Mouse (Mus musculus): ENCODE measurements at regions not wholly inside any gene's neighbourhood (a gene's known extent, or its start where the extent isn't known, plus 50 kb on each side); places are given as distances from the start of the nearest gene placed in this dataset.

- no peak overlapping the region for H3K9ac ChIP-seq
- no peaks in the 10 kb centered on the region for H3K27me3 ChIP-seq
- H3K36me3 ChIP-seq: no peaks in the 10 kb centered on the region
- H3K4me1 ChIP-seq (replicated peaks): no peaks in the 10 kb centered on the region
- 90% methylated on average over 3 of the region's 3 CpGs for WGBS
- no peak overlapping the region for H3K4me3 ChIP-seq
- H3K27ac ChIP-seq: no peak overlapping the region
- H3K9me3 ChIP-seq: no peaks in the 10 kb centered on the region
- H3K4me2 ChIP-seq: no peak overlapping the region
- no peak for ATAC-seq (ENCODE audit: low FRiP score)
Observed at GRCm38 (mm10) chr4:64640056-64640455, 483.9 kb upstream of the Pappa start.

DNA sequence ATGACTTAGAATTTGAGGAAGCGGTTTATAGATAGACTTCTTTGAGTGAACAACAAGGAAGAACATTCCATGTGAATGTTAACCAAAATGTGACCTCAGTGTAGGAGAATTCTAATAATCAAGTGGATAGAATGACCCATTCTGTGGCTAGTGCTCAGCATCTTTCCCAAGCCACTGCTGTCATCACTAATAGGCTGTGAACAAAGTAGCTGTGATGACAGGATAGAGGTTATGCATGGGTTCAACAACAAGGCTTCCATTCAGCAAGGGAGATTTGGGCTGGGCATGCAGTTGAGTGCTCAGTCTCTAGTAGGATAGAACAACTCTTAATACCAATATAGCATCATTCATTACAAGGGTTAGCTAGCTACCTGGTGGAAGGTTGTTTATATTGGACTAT lies 483.0 kb upstream of the Pappa start:
- Histone ChIP-seq H3K9me3 (no peaks in the 10 kb centered on the region), H3K9ac (no peak overlapping the region), H3K27ac (no peak overlapping the region), H3K27me3 (no peaks in the 10 kb centered on the region), H3K4me1 (replicated peaks) (no peaks in the 10 kb centered on the region), H3K4me2 (no peak overlapping the region), H3K4me3 (no peak overlapping the region), H3K36me3 (no peaks in the 10 kb centered on the region)
- no peak for ATAC-seq (ENCODE audit: low FRiP score)
- WGBS: 89% methylated on average over 1 of the region's 1 CpGs

DNA sequence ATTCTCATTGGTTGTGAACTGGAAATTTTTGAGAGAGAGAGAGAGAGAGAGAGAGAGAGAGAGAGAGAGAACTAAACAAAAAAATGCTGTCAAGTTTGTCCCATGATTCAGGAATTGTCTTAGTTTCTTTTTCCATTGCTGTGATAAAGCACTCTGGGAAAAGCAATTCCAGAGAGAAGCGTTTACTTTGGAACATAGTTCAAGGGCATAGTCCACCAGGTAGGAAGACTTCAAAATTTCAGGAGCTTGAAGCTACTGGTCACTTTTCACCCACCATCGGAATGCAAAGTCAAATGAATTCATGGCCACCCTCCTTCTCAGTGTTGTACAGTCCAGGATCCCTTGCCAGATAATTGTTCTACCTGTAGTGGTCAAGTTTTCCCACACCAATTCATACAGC lies 478.8 kb upstream of the Pappa start:
- no peak overlapping the region for H3K4me2 ChIP-seq
- H3K36me3 ChIP-seq: no peaks in the 10 kb centered on the region
- 91% methylated on average over 2 of the region's 2 CpGs for WGBS
- no peak overlapping the region for H3K27ac ChIP-seq
- H3K4me1 ChIP-seq (replicated peaks): no peaks in the 10 kb centered on the region
- no peaks in the 10 kb centered on the region for H3K27me3 ChIP-seq
- no peak overlapping the region for H3K4me3 ChIP-seq
- no peaks in the 10 kb centered on the region for H3K9me3 ChIP-seq
- ATAC-seq (ENCODE audit: low FRiP score): no peak
- no peak overlapping the region for H3K9ac ChIP-seq

DNA sequence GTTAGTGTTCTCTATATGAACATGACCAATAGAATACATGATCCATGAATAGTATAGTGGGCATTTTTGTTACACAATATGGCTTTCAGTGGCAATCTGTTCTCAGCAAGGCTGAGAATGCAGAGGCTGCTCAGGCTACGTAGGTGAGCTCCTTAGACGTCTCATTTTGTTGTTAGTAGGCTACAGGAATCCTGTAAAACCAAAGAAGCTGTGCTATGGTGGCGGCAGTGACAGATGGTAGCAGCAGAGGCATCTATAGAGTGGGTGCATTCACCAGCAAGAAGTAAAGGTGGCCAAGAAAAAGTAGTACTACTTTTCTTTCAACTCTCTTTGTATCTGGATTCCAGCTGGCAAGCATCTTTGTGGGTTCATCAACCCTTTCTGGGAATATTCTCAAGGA lies 469.8 kb upstream of the Pappa start:
- WGBS: 85% methylated on average over 3 of the region's 3 CpGs
- no peak overlapping the region for H3K4me2 ChIP-seq

DNA sequence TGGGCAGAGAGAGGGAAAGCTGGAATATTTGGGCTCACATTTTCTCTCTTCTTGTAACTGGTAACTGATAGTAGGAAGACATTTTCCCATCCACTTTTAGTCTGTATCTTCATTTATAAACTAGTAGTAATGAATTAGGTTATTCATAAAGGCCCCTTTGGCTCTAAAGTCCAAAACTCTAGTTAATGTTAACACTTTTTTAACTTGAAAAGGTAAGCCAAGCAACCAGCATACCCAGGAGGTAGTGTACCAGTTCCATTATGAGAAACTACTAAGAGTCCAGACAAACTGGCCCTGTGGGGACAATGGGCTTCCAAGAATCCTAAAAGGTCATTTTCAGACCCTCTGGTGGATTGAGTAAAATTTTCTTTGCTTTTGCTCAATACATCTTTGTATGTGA lies 468.4 kb upstream of the Pappa start:
- no peaks in the 10 kb centered on the region for H3K9me3 ChIP-seq
- H3K27me3 ChIP-seq: no peaks in the 10 kb centered on the region
- H3K36me3 ChIP-seq: no peaks in the 10 kb centered on the region
- no peak overlapping the region for H3K4me3 ChIP-seq
- no peaks in the 10 kb centered on the region for H3K4me1 ChIP-seq (replicated peaks)
- H3K9ac ChIP-seq: no peak overlapping the region
- ATAC-seq (ENCODE audit: low FRiP score): no peak
- H3K27ac ChIP-seq: no peak overlapping the region
- H3K4me2 ChIP-seq: no peak overlapping the region

More for the DNA sequence above, 469.8 kb upstream of the Pappa start:
- no peaks in the 10 kb centered on the region for H3K9me3 ChIP-seq
- no peaks in the 10 kb centered on the region for H3K4me1 ChIP-seq (replicated peaks)
- no peaks in the 10 kb centered on the region for H3K27me3 ChIP-seq
- H3K9ac ChIP-seq: no peak overlapping the region
- no peak for ATAC-seq (ENCODE audit: low FRiP score)
- no peak overlapping the region for H3K4me3 ChIP-seq
- no peaks in the 10 kb centered on the region for H3K36me3 ChIP-seq
- no peak overlapping the region for H3K27ac ChIP-seq

DNA sequence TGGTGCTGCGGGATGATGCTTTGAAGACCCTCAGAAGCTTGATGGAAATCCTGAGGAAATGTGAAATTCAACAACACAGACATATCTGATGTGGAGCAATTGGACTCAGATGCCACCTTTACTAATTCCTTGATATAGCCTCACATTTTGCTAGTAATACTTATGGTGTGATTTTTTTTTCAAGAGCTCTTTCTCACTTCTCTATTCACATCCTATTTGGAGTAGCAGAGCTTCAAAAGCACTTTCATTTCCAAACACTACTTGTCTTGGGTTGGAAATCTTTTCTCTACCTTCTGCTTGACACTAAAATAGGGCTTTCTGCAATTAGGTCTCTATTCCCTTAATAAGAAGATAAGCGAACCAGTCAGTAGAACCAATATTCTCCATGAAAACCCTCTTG lies 460.3 kb upstream of the Pappa start:
- Histone ChIP-seq H3K36me3 (no peaks in the 10 kb centered on the region), H3K27me3 (no peaks in the 10 kb centered on the region), H3K9ac (no peak overlapping the region), H3K9me3 (no peaks in the 10 kb centered on the region), H3K27ac (no peak overlapping the region), H3K4me2 (no peak overlapping the region), H3K4me3 (no peak overlapping the region), H3K4me1 (replicated peaks) (no peaks in the 10 kb centered on the region)
- WGBS: 93% methylated on average over 2 of the region's 2 CpGs
- no peak for ATAC-seq (ENCODE audit: low FRiP score)

DNA sequence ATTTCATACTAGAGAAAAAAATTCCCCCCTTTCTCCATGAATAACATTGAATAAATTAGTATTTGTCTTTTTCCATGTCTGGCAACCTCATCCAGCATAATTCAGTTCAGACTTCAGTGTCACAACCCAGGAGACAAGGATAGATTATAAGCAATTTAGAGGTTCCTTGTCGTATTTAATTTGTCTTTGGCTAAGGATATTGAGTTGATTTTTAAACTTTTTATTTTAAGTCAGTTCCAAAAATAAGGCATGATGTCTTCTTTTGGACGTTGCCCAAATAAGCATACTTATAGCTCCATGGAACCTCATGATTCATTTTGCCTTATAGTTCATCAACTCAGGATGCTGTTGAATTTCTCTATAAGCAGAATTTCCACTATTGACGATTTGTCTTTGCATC lies 456.0 kb upstream of the Pappa start:
- Histone ChIP-seq H3K27me3 (no peaks in the 10 kb centered on the region), H3K9me3 (no peaks in the 10 kb centered on the region), H3K36me3 (no peaks in the 10 kb centered on the region), H3K27ac (no peak overlapping the region), H3K4me3 (no peak overlapping the region), H3K9ac (no peak overlapping the region), H3K4me2 (no peak overlapping the region), H3K4me1 (replicated peaks) (no peaks in the 10 kb centered on the region)
- WGBS: 91% methylated on average over 3 of the region's 3 CpGs
- no peak for ATAC-seq (ENCODE audit: low FRiP score)

DNA sequence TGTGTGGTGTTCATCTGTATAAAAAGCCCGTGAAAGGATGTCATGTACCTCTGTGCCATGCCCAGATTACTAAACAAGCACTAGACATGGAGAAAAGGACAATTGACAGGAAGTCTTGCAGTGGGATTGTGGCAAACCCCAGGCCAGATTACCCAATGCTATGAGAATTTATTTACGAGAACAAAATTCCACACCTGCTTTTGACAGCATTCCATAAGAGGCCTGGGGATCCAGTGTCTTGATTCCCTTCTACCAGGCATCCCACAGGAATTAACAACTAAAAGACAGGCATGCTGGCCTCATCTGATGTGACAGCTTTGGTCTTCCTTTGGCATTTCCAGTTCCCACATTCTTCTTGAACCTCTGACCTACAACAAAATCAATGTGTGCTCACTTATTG lies 454.3 kb upstream of the Pappa start:
- Histone ChIP-seq H3K9me3 (no peaks in the 10 kb centered on the region), H3K27ac (no peak overlapping the region), H3K4me1 (replicated peaks) (no peaks in the 10 kb centered on the region), H3K36me3 (no peaks in the 10 kb centered on the region), H3K4me2 (no peak overlapping the region), H3K4me3 (no peak overlapping the region), H3K9ac (no peak overlapping the region), H3K27me3 (no peaks in the 10 kb centered on the region)
- ATAC-seq (ENCODE audit: low FRiP score): no peak
- WGBS: 87% methylated on average over 2 of the region's 2 CpGs

GRCm38 (mm10) chr4:64676438-64676837 lies 447.5 kb upstream of the Pappa start:
- H3K36me3 ChIP-seq: no peaks in the 10 kb centered on the region

DNA sequence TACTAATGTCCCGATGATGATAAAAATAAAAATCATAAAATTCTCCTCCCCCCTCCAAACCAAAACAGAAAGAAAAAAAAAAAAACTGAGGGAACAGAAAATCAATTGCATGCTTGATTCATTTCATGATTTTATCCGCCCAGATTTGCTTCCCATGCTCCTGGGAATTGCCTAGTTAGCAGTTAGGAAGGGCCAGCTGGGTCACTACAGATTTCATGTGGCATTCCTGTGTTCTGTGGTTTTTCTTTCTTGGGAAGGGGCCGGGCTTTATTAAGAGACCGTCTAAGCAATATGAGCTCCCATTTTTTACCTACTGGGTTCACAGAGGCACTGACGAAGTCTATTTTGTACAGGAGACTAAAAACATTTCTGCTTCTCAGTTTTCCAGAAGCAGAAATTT lies 447.1 kb upstream of the Pappa start:
- 59% methylated on average over 5 of the region's 5 CpGs for WGBS
- no peaks in the 10 kb centered on the region for H3K36me3 ChIP-seq
- H3K4me2 ChIP-seq: no peak overlapping the region
- H3K27ac ChIP-seq: no peak overlapping the region
- no peak overlapping the region for H3K9ac ChIP-seq
- no peak for ATAC-seq (ENCODE audit: low FRiP score)
- no peak overlapping the region for H3K4me3 ChIP-seq
- no peaks in the 10 kb centered on the region for H3K4me1 ChIP-seq (replicated peaks)
- H3K27me3 ChIP-seq: no peaks in the 10 kb centered on the region
- no peaks in the 10 kb centered on the region for H3K9me3 ChIP-seq

More at GRCm38 (mm10) chr4:64676438-64676837, 447.5 kb upstream of the Pappa start:
- no peaks in the 10 kb centered on the region for H3K27me3 ChIP-seq
- H3K4me1 ChIP-seq (replicated peaks): no peaks in the 10 kb centered on the region
- ATAC-seq (ENCODE audit: low FRiP score): no peak
- no peak overlapping the region for H3K27ac ChIP-seq
- H3K4me2 ChIP-seq: no peak overlapping the region
- H3K9me3 ChIP-seq: no peaks in the 10 kb centered on the region
- H3K9ac ChIP-seq: no peak overlapping the region
- no peak overlapping the region for H3K4me3 ChIP-seq
- 50% methylated on average over 6 of the region's 6 CpGs for WGBS

GRCm38 (mm10) chr4:64684654-64685053 lies 439.3 kb upstream of the Pappa start:
- Histone ChIP-seq H3K36me3 (no peaks in the 10 kb centered on the region), H3K4me3 (no peak overlapping the region), H3K9me3 (no peaks in the 10 kb centered on the region), H3K27ac (no peak overlapping the region), H3K4me2 (no peak overlapping the region), H3K9ac (no peak overlapping the region), H3K4me1 (replicated peaks) (no peaks in the 10 kb centered on the region), H3K27me3 (no peaks in the 10 kb centered on the region)
- 85% methylated on average over 1 of the region's 1 CpGs for WGBS
- ATAC-seq (ENCODE audit: low FRiP score): no peak

DNA sequence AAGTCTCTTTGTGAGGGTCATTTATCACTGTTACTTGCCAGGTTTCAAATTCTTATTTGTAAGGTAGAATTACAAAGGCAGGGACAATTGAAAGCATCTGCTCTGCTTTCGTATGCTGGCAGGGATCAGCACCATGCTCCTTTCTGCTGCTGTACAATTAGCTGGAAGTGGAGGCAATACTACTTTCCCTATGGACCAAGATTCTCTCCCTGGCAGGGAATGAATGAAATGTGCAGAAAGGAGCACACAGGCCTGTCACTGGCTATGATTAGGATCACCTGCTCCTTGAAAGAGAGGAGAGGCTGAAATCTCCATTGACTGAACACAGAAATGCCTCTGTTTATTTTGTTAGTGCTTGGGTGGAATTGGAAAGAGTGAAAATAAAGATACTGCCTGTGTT lies 427.8 kb upstream of the Pappa start:
- ATAC-seq (ENCODE audit: low FRiP score): no peak
- H3K4me2 ChIP-seq: no peak overlapping the region
- H3K36me3 ChIP-seq: no peaks in the 10 kb centered on the region
- H3K9ac ChIP-seq: no peak overlapping the region
- WGBS: 30% methylated on average over 1 of the region's 1 CpGs
- no peaks in the 10 kb centered on the region for H3K9me3 ChIP-seq
- 0 out of 2 replicates have a peak, but pooled peaks cover 4% of the 10 kb centered on the region for H3K4me1 ChIP-seq (replicated peaks)
- no peaks in the 10 kb centered on the region for H3K27me3 ChIP-seq
- no peak overlapping the region for H3K4me3 ChIP-seq
- H3K27ac ChIP-seq: no peak overlapping the region

- H3K9ac ChIP-seq: no peak overlapping the region
- no peaks in the 10 kb centered on the region for H3K4me1 ChIP-seq (replicated peaks)
- no peaks in the 10 kb centered on the region for H3K36me3 ChIP-seq
- no peaks in the 10 kb centered on the region for H3K9me3 ChIP-seq
- H3K4me3 ChIP-seq: no peak overlapping the region
- H3K27me3 ChIP-seq: no peaks in the 10 kb centered on the region
- no peak overlapping the region for H3K4me2 ChIP-seq
- no peak overlapping the region for H3K27ac ChIP-seq
- no peak for ATAC-seq (ENCODE audit: low FRiP score)
- WGBS: 50% methylated on average over 3 of the region's 3 CpGs
Observed at GRCm38 (mm10) chr4:64723296-64723695, 400.7 kb upstream of the Pappa start.

GRCm38 (mm10) chr4:64724851-64725250 lies 399.1 kb upstream of the Pappa start:
- no peak overlapping the region for H3K4me2 ChIP-seq

More at GRCm38 (mm10) chr4:64724851-64725250, 399.1 kb upstream of the Pappa start:
- Histone ChIP-seq H3K9ac (no peak overlapping the region), H3K9me3 (no peaks in the 10 kb centered on the region), H3K36me3 (no peaks in the 10 kb centered on the region), H3K27ac (no peak overlapping the region), H3K4me3 (no peak overlapping the region), H3K4me1 (replicated peaks) (no peaks in the 10 kb centered on the region), H3K27me3 (no peaks in the 10 kb centered on the region)
- ATAC-seq (ENCODE audit: low FRiP score): no peak
- 76% methylated on average over 1 of the region's 1 CpGs for WGBS
